Comparison of ENCODE assay signal across 15 mouse cellular contexts in the genomic region with DNA sequence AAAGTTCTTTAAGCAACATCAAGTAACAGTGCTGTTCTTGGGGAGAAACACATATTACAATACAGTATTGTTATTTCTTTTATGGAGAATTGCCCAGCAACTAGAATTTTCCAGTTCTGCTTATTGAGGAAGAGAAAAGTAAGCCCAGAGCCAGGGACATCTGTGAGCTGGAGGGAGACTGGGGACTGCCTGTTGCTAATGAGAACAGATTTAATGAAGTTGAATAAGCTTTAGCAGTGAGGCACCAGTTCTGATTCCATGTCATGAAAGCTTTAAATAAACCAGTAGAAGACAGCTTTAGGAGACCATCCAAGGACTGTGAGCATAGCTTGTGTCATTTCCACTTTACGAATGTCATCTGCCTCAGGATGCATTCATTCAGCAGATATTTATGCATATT.
A peak's percentile ranks its signal among the peaks of the same experiment; 100 is the strongest.
DNase-seq lines count a peak whose midpoint lies in the region.
"Had no signal": no experiment of that assay in that cellular context is flagged by ENCODE, and none has a peak within 500 bp of the region (broad histone marks: within the 10 kb centered on the region; RNA-seq: fewer than 3 reads in every experiment).

No protein-coding gene starts in this region.

- peak; percentile 15 for DNase-seq in layer of hippocampus, adult 11-12 months (ENCODE audit: low spot score)
- no peak for DNase-seq in layer of hippocampus, adult 9-10 months (ENCODE audit: low spot score)
- peak; percentile 39 for DNase-seq in layer of hippocampus, adult 9-11 months
- DNase-seq in layer of hippocampus, postnatal 25 days (ENCODE audit: extremely low spot score in 1 of 2, low spot score in 1 of 2) = no peak
- peak; percentile 21 for DNase-seq in brain, adult 2 months (ENCODE audit: low read depth, low spot score)
- DNase-seq: adrenal gland, adult 8-10 months; adrenal gland, postnatal 14 days; adrenal gland, postnatal 36 days; B cell, adult 2 months; cerebellum, adult 11 months; cerebellum, adult 2 months; cerebellum, adult 9-10 months; cerebellum, postnatal 10 days; cerebellum, postnatal 25 days; forebrain, postnatal 0 days had no signal

Comparison
In these comparisons a context has a peak if more than half of its experiments do, and no peak if none do; other contexts are left out.
1. DNase-seq: peak in layer of hippocampus, adult 11-12 months (single experiment), layer of hippocampus, adult 9-11 months (single experiment) and brain, adult 2 months (single experiment); none in layer of hippocampus, adult 9-10 months (single experiment) and layer of hippocampus, postnatal 25 days (0 of 2).